Mouse (Mus musculus) C2C12 (cell line): ENCODE measurements around the gene Naa20. TPM values are rescaled to one million over a fixed set of nuclear protein-coding genes. Genes with fewer than 3 reads are reported as not detected.

Source experiments
- H3K27me3 ChIP-seq: one replicate; pipeline ENCODE4 v1.6.1; 2011; ENCODE audit not compliant: control insufficient read depth, insufficient read depth, insufficient read length
- H3K36me3 ChIP-seq: one replicate; pipeline ENCODE4 v1.6.1; 2011; ENCODE audit not compliant: control insufficient read depth, insufficient read depth
- H3K4me3 ChIP-seq: one replicate; pipeline ENCODE4 v1.5.1; 2011; ENCODE audit warnings: mild to moderate bottlenecking, control low read depth; ENCODE audit not compliant: poor library complexity, insufficient read depth, severe bottlenecking
- H3K79me2 ChIP-seq: one replicate; pipeline ENCODE4 v1.6.1; 2011; ENCODE audit not compliant: control insufficient read depth, insufficient read depth
- H3K79me3 ChIP-seq: one replicate; pipeline ENCODE4 v1.6.1; 2011; ENCODE audit warnings: low read depth, control low read depth
- H3ac ChIP-seq: one replicate; pipeline ENCODE3; 2011; ENCODE audit warnings: low read depth; ENCODE audit not compliant: control insufficient read depth, insufficient read length
- CEBPB ChIP-seq: IDR thresholded peaks from one replicate; pipeline ENCODE4 v1.6.1; 2011; ENCODE audit warnings: low read depth, mild to moderate bottlenecking, control low read depth, moderate library complexity
- CTCF ChIP-seq: IDR thresholded peaks from one replicate; pipeline ENCODE4 v1.5.1; 2011; ENCODE audit not compliant: control insufficient read depth, insufficient read depth, insufficient read length
- FOSL1 ChIP-seq: IDR thresholded peaks from one replicate; pipeline ENCODE4 v1.8.0; 2011; ENCODE audit warnings: mild to moderate bottlenecking, low read length; ENCODE audit not compliant: poor library complexity, insufficient read depth, severe bottlenecking
- MAX ChIP-seq: IDR thresholded peaks from one replicate; pipeline ENCODE4 v1.6.1; 2011; ENCODE audit warnings: mild to moderate bottlenecking, control low read depth
- MYOD1 ChIP-seq: IDR thresholded peaks from one replicate; pipeline ENCODE4 v1.6.1; 2011; ENCODE audit warnings: low read depth; ENCODE audit not compliant: control insufficient read depth, insufficient read length
- MYOG ChIP-seq: IDR thresholded peaks from one replicate; pipeline ENCODE4 v1.6.1; 2011; ENCODE audit not compliant: control insufficient read depth, insufficient read length; ENCODE audit errors: extremely low read depth
- USF1 ChIP-seq: IDR thresholded peaks from one replicate; pipeline ENCODE4 v1.6.1; 2011; ENCODE audit warnings: low read depth, mild to moderate bottlenecking, control low read depth, moderate library complexity
- long read RNA-seq, 2 experiments: library from polyadenylated mRNA; unstranded; transcript quantifications; one replicate each; pipeline ENCODE4 v2.0.0; 2019 to 2020
- polyA plus RNA-seq: library from polyadenylated mRNA; unstranded; fragments of >200 nt; fragmentation: generic; extraction: Trizol; gene quantifications from one replicate; pipeline ENCODE4 v1.2.1, GENCODE M21; 2012; ENCODE audit warnings: missing spikeins

The Naa20 gene
- 61.3 TPM for polyA plus RNA-seq
- long read RNA-seq, experiment 1, transcript Naa20-202 (6 exons, 1,142 nt) = major isoform, 71 of 94 reads
- long read RNA-seq, experiment 1, transcript Naa20-201 (6 exons, 1,172 nt) = minor isoform, 18 of 94 reads
- long read RNA-seq, experiment 1, partial matches to known transcripts = 0 of 94 reads
- long read RNA-seq, experiment 1, other reads (novel, unspliced or antisense) = 5 of 94 reads
- long read RNA-seq, experiment 2, transcript Naa20-202 (6 exons, 1,142 nt) = major isoform, 41 of 64 reads
- long read RNA-seq, experiment 2, transcript Naa20-201 (6 exons, 1,172 nt) = minor isoform, 13 of 64 reads
- long read RNA-seq, experiment 2, partial matches to known transcripts = 0 of 64 reads
- long read RNA-seq, experiment 2, other reads (novel, unspliced or antisense) = 10 of 64 reads

DNA sequence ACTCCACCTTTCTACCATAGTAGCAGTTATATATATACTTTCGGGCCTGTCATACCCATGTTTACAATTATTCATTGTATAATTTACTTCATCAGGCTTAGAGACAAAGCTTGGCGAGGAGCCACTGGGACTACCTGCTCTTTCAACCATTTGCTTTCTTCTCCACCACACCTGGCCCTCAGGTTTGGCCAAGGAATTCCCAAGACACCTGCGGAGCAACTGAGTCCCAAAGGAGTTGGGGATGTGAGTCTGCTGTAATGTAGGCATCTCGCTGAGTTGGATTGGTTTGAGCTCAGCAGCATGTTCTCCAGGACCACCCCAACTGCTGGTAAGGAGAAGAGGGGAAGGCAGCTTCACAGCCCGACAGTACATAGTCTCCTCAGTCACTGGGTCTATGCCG lies at the start of gene Naa20:
Gene Naa20, plus strand, starts transcription at position 239 of the 400 bp plus-strand sequence.
- H3K4me3 ChIP-seq = peak within 1 kb of the TSS; percentile 92
- peaks cover 39% of the 10 kb centered on the region for H3K79me2 ChIP-seq
- H3K27me3 ChIP-seq = no peaks in the 10 kb centered on the region
- H3K36me3 ChIP-seq = peaks cover 8% of the 10 kb centered on the region
- TF ChIP-seq MAX (no peak), MYOD1 (no peak)
- H3K79me3 ChIP-seq = peaks cover 37% of the 10 kb centered on the region
- peak within 1 kb of the TSS; percentile 18 for H3ac ChIP-seq

DNA sequence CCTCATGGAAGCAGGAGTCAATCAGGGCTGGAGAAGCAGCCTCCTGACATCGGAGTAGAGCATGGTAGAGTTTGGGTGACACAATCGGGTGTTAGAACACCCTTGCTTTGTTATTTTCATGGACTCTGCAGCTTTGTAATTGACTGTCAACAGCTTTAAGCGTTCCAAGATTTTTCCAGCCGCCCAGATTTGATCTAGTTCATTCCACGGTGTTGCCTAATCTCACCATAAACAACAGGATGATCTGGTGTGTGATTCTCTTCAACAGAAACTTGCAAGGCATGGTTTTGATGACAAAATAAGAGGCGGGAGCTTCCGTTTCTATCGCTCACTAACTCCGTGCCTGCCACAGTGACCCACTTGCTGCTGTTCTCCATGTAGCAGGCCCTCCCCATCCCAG lies 46.1 kb upstream of the Naa20 start:
- no peak for TF ChIP-seq FOSL1
- no peak for TF ChIP-seq USF1
- TF ChIP-seq MAX = no peak
- TF ChIP-seq CEBPB = no peak
- TF ChIP-seq MYOG = no peak
- no peak for TF ChIP-seq CTCF
- no peak for TF ChIP-seq MYOD1
- no peaks in the 10 kb centered on the region for H3K79me3 ChIP-seq
- no peaks in the 10 kb centered on the region for H3K27me3 ChIP-seq
- peaks cover 5% of the 10 kb centered on the region for H3K79me2 ChIP-seq
- no peaks in the 10 kb centered on the region for H3K36me3 ChIP-seq
- H3K4me3 ChIP-seq = no peak overlapping the region
- H3ac ChIP-seq = no peak overlapping the region

DNA sequence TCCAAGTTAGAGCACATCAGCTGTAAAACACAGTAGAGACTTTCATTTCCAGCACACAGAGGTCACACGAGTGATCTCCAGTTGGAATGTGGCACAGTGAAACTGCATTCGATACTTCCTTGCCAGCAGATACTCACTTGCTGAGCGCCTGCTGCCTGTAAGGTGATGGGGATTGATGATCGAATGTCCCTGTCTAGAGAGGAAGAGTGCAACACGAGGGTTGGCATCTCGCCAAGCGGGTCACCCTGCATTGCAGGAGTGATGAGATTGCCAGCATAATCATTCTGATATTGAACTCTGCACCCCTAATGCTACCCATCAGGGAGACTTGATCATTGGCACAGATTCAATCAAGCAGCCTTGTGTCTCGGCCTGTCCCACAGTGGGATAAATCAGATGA lies 44.0 kb upstream of the Naa20 start:
- Histone ChIP-seq H3K27me3 (no peaks in the 10 kb centered on the region), H3K79me2 (peaks cover 25% of the 10 kb centered on the region), H3K79me3 (peaks cover 13% of the 10 kb centered on the region), H3K36me3 (no peaks in the 10 kb centered on the region), H3ac (no peak overlapping the region), H3K4me3 (no peak overlapping the region)
- TF ChIP-seq MAX = no peak
- no peak for TF ChIP-seq MYOD1
- TF ChIP-seq CTCF = no peak
- no peak for TF ChIP-seq USF1

DNA sequence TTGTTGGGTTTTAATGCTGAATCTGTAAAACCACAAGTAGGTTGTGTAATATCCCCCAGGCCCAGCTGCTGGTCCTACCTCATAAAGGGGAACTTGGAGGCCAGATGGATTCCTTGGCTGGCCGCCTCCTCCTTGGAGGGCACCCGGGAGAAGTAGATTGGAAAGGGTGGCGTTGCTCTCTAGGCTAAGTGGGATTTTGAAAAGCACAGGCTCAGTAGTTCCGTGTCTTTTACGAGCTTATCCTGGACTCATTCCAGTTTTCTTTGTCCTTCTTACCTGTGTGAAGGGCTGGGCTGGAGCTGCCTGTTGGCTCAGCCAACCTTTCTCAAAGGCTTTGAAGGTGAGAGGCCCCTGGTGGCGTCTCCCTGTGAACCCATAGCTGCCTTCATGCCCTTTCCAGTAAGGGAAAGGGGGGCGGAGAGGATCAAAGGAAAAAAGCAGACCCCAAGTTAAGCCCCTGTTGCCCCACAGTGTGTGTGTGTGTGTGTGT lies 42.4 kb upstream of the Naa20 start:
- Histone ChIP-seq H3K4me3 (peak overlapping the region; percentile 55), H3ac (no peak overlapping the region)

DNA sequence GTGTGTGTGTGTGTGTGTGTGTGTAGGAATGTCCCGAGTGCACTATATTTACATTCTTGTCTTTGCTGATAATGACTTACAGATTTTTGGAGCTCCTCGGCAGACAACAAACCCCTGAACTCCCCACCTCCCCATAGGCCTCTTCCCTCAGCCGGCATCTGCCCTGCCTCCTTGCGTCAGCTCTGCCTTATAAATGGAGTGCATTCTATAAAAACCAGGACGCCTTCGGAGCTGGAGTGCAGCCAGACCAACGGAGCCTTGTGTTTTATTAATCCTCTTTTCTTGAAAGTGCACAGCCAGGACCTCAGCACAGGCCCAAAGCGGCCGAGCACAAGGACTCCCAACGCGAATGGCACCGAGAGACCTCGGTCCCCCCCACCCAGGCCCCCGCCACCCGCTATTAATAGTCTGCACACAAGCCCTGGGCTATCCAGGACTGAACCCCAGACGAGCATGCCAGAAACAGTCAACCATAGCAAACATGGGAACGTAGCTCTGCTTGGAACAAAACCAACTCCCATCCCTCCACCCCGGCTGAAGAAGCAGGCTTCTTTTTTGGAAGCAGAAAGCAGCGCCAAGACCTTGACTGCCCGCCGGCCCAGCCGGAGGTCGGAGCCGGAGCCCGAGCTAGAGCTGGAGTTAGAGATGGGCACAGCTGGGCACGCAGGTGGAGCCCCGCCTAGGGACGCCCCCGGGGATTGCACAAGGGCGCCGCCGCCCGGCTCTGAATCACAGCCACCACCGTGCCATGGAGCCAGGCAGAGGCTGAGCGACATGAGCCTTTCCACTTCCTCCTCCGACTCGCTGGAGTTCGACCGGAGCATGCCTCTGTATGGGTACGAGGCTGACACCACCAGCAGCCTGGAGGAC lies 41.7 kb upstream of the Naa20 start:
- H3ac ChIP-seq = peak overlapping the region; percentile 85
- H3K4me3 ChIP-seq = peak overlapping the region; percentile 55
- H3K36me3 ChIP-seq = peaks cover 10% of the 10 kb centered on the region
- H3K27me3 ChIP-seq = no peaks in the 10 kb centered on the region
- peaks cover 31% of the 10 kb centered on the region for H3K79me3 ChIP-seq
- H3K79me2 ChIP-seq = peaks cover 48% of the 10 kb centered on the region
- TF ChIP-seq MAX = no peak
- TF ChIP-seq MYOD1 = peak; percentile 72
- TF ChIP-seq CEBPB = peak; percentile 87
- TF ChIP-seq CTCF = peak; percentile 60
- no peak for TF ChIP-seq MYOG
- no peak for TF ChIP-seq USF1
- no peak for TF ChIP-seq FOSL1

More for the DNA sequence above, 42.4 kb upstream of the Naa20 start:
- no peak for TF ChIP-seq MYOG
- no peak for TF ChIP-seq FOSL1
- TF ChIP-seq CEBPB = peak; percentile 76
- TF ChIP-seq MYOD1 = peak; percentile 17
- TF ChIP-seq USF1 = no peak
- TF ChIP-seq MAX = no peak
- Histone ChIP-seq H3K79me3 (peaks cover 27% of the 10 kb centered on the region), H3K27me3 (no peaks in the 10 kb centered on the region), H3K79me2 (peaks cover 41% of the 10 kb centered on the region), H3K36me3 (peaks cover 4% of the 10 kb centered on the region)
